Mouse (Mus musculus) heart, postnatal 14 days (tissue): Measurements from ENCODE around the gene Card14. TPM values are rescaled to one million over a fixed set of nuclear protein-coding genes. Genes with fewer than 3 reads are reported as not detected.
"Not testable (repeated sequence)": the region's sequence is repeated elsewhere in the genome, so short reads cannot be mapped to it uniquely, and the experiment has no call there.

Experiments used
- DNase-seq, 2 experiments: peaks; one replicate each; pipeline ENCODE4 v3.0.0; 2021 to 2022
- intact Hi-C: fragments of 180-260 bp; cut with DNase I; formaldehyde crosslinking; loops from one replicate; pipeline ENCODE4 v1.15.1; 2025
- long read RNA-seq, 2 experiments: library from polyadenylated mRNA; stranded (forward); transcript quantifications; one replicate each; pipeline ENCODE4 v2.0.0; 2021
- total RNA-seq, 2 experiments: library from RNA; stranded (reverse); gene quantifications; 2 replicates each; pipeline ENCODE4 v1.2.3; 2021

The Card14 gene
- under 1 TPM; 0.14 to 0.15 TPM for total RNA-seq
- long read RNA-seq, experiment 1: 0 reads
- long read RNA-seq, experiment 2: 0 reads

DNA sequence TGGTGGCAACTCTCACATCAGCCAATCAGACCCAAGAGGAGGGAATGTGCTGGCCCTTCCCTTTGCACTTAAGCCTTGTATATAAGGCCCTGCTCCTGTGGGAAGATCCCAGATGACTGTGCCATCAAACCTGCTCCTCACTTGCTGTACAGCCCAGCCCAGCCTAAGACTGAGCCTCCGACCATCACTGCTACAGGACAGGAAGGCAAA, at the start of gene Card14:
Gene Card14, plus strand, starts transcription at position 111 of the 210 bp plus-strand sequence.
- intact Hi-C loops: no loop called here
- DNase-seq: no peak

DNA sequence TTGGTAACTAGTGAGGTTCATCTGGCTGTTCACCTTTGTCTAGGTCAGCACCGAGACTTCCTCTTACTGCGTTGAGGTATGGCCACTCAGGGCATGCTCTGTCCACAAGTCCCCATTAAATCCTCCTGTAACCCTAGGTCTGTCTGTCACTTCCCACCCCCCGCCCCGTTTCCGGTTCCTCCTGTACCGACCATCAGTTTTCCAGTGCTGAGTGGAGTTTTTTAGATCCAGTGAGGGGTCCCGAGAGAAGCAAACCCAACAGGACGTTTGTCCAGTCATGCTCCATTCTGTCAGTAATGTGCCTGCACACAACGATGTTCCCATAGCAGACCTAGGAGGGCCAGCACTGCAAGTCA, 49.4 kb upstream of the Card14 start:
- intact Hi-C loops: no loop called here
- no peak for DNase-seq

DNA sequence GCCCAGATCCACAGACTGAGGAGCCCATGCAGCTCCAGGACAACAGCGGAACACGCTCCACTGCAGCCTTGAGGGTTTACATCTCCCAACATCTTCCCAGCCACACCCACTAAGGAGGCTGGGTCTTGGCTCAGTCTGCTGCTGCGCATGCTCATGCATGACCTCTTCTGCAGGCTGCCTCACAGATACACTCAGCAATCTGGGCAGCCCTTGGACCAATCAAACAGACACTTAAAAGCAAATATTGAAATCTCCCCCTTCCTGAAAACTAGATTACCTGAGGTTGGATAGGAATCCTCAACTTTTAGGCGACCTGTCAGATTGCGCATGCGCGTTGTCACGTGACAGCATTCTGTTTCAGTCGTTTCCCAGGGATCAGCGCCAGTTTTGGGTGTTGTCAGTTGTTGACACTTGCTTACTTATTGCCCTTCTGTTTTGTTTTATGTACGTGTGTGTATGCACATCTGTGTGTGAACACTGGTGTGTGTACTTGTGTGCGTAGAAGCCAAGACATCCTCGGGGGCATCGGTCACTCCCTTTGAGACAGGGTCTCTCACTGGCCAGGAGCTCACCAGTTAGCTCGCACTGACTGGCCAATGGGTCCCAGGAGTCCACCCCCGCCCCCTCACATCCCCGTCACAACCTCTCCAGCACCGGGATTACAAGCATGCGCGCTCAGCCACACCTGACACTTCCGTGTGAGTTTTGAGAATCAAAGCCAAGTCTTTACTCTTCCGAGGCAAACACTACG, 48.8 kb upstream of the Card14 start:
- DNase-seq: peak; percentile 63 to 66
- intact Hi-C loops: no loop called here

DNA sequence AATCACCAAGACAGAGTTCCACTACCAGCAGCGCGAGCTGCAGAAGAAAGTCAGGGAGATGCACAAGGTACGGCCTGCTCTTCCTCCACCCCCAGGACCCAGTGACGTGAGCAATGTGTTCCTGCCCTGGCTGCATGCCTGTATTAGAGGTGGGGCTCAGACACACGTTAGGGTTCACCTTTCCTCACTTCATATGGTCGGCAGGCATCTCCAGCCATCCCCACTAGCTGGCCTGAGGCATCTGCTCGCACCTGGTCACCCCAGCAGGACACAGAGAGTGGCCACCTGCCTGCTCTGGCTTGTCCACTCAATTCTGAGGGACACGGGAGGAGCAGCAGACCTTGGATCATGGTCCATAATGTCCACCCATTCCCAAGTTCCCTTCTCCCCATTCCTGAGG, 47.6 kb upstream of the Card14 start:
- DNase-seq: no peak

DNA sequence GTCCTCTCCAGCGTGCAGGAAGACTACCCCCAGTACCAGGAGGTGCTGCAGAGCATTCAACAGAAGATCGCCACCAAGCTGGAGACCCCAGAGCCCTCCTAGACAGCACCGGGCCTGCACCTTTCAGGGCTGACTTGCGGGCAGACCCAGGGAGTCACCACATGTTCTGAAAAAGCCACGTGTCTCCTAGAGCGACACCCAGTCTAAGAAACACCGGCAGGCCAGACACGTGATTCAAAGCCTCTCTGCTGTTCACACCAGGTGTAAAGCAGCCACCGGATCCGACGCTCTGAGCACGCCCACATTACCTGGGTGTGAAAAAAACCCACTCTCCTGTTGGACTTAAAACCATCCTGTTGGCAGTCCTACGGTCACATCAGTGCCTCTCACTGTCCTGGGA, 43.2 kb upstream of the Card14 start:
- DNase-seq: no peak
- intact Hi-C loops: no loop called here

More for the DNA sequence above, 47.6 kb upstream of the Card14 start:
- intact Hi-C loops: no loop called here

DNA sequence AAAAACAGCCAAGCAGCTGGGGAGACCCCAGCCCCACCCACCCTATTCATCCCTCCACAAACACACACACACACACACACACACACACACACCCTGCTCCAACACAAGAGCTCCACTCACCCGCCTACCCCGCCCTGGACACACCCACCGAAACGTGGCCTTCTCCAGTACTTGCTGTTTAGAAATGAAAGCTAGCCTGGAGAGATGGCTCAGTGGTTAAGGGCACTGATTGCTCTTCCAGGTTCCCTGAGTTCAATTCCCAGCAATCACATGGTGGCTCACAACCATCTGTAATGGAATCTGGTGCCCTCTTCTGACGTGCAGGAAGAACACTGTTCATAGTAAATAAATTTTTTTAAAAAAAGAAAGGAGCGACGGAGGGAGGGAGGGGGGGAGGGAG, 41.8 kb upstream of the Card14 start:
- intact Hi-C loops: no loop called here
- no peak for DNase-seq

DNA sequence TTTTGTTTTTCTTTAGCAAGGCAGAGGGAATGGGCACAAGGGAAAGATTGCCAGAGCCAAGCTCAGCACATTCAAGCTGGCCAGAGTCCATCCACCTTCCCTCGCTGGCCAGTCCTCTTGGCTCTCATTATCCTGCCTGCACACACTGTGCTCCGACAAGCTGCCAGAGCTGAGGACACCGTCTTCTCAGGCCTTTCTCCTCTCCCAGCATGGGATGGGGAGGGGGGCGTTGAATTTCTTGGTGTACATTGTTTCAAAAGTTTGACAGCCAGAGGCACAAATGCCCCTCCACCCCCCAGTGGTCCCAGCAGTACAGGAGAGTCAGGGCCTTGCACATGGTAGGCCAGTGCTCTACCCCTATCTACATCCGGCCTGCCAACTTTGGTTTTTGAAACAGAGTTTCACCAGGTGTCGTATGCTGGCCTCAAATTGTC, 40.3 kb upstream of the Card14 start:
- DNase-seq: peak; percentile 37 to 51

DNA sequence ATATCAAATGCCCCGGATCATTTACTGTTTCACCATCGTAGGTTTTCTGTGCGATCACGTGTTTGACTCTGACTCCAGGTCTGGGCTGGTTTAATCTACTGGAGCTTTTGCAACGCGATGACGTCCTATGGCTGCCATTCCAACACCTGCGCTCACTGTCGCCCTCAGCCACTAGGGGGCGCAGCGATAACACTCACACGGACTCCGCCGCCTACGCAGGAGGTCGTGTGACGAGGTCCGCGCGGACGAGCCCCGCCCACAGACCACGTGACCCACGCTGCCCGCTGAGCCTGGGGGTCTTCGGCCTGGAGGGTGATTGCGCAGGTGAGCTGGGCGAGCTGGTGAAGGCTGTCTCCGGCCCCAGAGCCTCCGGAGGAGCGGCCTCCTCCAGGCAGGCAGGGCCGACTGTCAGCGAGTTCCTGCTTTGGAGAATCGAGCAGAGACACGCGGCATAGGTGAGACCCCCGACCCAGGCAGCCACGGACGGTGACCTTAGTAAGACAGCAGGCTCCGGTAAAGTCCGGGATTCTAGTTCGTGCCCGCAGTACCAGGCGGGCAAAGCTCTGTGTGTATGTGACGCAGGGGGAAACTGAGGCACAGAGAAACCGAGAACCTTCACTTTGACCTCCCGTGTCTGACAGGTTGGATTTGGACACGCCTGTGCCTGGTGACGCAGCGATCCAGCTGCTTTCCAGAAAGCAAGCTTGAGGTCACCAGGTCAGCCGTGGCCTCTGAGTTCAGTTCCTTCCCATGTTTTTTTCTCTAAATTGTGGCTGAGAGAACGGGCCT, 39.6 kb upstream of the Card14 start, which contains the start of gene Gaa:
Gene Gaa, plus strand, starts transcription at position 120 of the 789 bp plus-strand sequence.
- intact Hi-C loops: no loop called here
- DNase-seq: peak; percentile 95 to 98

More for the DNA sequence above, 40.3 kb upstream of the Card14 start:
- intact Hi-C loops: no loop called here

DNA sequence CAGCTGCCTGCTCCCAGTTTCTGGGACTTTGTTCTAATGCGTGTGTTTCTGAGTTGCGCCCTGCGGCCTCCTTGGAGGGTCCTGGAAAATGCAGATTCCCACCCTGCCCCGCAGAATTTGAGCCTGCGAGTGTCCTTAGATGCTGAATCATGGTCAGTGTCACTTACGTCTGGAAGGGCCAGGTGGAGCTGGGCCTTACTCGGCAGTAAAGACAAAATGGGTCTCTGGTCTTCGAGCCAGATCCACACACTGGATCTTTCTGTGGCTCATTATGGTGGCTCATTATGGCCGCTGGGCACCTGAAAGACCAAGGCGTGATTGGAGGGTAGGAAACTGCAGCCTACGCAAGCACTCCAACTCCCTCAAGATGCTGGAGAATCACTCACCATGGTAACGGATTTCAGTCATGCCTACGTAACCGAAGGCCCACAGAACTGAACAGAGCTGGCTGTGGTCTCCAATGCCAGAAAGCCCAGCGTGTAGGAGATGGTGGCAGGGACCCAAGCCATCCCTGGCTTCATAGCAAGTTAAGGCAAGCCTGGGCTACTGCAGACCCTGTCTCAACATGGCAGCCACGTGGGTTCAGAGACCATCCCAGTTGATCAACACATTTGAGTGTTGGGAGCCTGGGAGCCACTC, 38.9 kb upstream of the Card14 start:
- intact Hi-C loops: no loop called here
- DNase-seq: no peak

DNA sequence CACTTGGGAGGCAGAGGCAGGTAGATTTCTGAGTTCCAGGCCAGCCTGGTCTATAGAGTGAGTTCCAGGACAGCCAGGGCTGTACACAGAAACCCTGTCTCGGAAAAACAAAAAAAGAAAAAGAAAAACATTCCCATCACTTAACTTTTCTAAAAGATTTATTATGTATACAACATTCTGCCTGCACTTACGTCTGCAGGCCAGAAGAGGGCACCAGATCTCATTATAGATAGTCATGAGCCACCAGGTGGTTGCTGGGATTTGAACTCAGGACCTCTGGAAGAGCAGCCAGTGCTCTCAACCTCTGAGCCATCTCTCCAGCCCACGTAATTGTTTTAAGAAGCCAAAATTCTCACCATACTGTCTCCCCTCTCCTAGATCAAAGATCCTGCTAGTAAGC, 35.1 kb upstream of the Card14 start:
- DNase-seq, intact Hi-C loops: not testable (repeated sequence)

DNA sequence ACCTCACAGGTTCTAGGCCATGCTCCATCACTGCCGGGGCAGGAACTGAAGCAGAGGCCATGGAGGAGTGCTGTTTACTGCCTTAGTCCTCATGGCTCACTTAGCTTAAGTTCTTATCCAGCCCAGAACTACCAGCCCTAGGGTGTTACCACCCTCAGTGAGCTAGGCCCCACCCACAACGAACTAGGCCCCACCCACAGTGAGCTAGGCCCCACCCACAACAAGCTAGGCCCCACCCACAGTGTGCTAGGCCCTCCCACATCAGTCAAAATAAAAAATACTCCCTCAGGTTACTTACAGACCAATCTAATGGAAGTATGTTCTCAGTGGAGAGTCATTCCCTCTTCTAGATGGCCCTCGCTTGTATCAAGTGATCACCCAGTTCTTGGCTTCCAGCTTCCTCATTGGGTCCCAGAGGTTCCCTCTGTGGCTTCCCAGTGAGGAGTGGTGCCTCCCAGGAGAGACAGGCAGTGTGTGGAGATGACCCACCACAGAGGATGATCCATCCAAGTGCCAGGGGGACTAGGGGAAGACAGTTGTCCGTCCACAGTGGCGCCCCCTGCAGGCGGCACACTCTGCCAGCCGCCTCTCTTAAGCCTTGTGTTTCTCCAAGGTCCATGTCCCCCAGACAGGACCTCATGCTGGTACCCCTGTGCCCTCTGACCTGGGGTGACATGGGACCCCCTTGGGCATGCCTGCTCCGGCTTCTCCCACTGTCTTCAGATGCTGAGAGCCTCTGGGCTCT, 34.2 kb upstream of the Card14 start:
- DNase-seq: no peak
- intact Hi-C loops: no loop called here

DNA sequence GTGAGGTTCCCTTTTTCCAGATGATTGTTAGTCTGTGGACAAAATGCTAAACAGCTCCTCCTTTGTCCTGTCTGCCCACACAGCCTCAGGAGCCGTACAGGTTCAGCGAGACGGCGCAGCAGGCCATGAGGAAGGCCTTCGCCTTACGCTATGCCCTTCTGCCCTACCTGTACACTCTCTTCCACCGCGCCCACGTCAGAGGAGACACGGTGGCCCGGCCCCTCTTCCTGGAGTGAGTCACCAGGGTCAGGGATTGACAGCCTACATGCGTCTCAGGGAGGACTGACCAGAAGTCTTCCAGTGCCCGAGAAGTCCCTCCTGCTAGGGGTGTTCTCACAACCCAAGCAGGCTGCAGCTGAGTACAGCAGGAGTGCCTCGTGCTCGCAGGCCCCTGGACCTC, 26.5 kb upstream of the Card14 start:
- intact Hi-C loops: no loop called here
- DNase-seq: no peak

DNA sequence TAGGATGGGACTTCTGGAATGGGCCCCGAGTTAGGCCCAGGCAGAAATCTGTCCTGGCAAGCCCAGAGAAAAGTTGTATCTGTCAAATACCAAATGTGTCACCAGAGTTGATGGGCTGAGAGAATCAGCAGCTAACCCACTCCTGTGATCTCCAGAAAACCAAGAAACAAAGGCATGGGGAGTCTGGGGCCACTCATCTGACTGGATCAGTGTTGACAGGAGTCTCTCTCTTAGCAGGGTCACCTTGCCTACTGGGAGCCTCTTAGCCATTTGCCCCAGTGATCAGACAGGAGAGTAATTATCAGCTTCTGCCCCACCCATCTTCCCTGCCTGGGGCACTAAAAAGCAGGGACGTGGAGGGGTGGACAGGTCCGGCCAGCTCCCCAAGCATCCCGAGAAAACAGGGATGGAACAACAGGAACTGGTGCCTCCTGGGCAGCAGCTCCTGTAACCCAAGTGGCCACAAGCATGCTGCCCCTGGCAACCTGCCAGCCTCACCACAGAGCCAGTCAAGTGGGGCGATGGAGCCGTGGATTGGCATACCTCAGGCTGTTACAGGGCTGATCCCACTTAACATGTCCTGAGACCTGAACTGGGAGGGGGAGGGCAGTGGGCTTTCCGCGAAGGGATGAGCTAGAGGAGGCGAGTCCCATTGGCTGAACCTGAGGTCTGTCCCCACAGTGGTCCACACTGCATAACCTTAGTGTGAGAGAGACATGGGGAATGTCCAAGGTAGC, 21.6 kb upstream of the Card14 start:
- peak in 1 of 2 experiments; percentile 27 for DNase-seq
- intact Hi-C loops: no loop called here

DNA sequence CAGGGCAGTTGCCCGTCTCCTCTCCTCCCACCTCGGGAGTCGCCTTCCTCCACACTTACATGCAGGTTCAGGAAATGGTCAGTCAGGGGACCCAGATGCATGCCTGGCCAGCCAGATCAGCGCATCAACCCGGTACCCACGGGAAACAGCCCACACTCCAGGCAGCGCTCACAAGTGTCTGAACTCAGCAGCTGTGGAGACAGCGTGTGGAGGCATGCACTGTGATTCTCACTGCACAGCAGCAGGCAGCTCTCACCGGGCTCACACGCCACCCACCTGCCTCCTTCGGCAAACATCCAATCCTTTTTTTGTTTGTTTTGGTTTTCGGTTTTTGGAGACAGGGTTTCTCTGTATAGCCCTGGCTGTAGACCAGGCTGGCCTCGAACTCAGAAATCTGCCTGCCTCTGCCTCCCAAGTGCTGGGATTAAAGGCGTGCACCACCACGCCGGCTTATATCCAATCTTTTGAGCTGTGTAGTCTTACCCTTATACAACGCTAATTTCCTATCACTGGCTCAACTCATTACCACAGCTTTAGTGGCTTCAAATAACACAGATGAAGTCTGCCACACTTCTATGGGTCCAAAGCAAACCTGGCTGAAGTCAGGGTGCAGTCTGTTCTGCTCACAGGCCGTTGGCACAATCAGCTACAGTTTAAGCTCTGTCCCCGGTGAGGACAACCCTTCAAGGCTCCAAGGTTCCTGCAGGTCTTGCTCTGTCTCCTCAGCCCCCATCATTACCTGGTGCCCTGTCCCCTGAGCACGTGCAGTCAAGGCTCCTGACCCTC, 20.2 kb upstream of the Card14 start:
- intact Hi-C loops: no loop called here
- no peak for DNase-seq

DNA sequence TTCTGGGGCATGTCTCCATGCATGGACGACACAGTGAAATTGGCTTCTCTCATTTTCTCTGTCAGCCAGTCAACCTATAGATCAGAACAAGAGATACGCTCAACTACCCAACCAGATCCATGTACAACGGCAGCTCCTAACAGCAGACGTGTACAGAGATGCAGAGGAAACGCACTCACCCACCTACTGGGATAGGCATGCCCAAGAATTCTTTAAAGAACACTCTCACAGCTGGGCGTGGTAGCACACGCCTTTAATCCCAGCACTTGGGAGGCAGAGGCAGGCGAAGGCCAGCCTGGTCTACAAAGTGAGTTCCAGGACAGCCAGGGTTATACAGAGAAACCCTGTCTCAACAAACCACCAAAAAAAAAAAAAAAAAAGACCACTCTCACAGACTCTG, 14.7 kb upstream of the Card14 start:
- DNase-seq, intact Hi-C loops: not testable (repeated sequence)

DNA sequence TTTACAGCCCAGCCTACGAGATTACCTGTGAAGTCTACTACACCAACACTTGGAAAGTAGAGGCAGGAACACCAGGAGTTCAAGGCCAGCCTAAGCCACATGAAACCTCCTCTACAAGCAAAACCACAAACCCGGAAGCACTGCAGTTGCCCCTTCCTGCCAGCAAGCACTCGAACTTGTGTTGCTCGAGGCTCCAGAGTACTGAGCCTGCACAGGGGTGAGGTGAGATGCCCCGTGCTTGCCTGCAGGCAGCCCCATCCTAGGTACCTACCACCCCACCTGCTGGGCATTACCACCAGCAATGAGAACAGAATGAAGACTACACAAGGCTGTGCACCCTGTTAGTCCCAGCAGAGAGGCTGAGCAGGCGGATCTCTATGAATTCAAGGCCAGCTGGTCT, 9.6 kb upstream of the Card14 start:
- intact Hi-C loops: no loop called here

DNA sequence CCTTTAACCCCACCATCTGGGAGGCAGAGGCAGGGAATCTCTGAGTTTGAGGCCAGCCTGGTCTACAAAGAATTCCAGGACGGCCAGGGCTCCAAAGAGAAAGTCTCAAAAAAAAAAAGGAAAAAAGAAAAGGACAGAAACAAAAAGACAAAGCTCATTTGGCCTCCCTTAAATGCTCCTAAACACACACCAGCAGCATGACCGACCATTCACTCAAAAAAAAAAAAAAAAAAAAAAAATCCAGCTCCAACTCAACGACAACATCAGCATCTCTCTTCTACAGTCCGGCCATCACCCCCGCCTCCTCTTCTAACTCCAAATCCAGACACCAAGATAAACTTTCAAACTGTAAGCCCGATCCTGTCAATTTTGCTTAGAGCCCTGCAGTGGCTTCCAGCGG, 8.7 kb upstream of the Card14 start:
- intact Hi-C loops: no loop called here
- DNase-seq: no peak

More for the DNA sequence above, 9.6 kb upstream of the Card14 start:
- no peak for DNase-seq

DNA sequence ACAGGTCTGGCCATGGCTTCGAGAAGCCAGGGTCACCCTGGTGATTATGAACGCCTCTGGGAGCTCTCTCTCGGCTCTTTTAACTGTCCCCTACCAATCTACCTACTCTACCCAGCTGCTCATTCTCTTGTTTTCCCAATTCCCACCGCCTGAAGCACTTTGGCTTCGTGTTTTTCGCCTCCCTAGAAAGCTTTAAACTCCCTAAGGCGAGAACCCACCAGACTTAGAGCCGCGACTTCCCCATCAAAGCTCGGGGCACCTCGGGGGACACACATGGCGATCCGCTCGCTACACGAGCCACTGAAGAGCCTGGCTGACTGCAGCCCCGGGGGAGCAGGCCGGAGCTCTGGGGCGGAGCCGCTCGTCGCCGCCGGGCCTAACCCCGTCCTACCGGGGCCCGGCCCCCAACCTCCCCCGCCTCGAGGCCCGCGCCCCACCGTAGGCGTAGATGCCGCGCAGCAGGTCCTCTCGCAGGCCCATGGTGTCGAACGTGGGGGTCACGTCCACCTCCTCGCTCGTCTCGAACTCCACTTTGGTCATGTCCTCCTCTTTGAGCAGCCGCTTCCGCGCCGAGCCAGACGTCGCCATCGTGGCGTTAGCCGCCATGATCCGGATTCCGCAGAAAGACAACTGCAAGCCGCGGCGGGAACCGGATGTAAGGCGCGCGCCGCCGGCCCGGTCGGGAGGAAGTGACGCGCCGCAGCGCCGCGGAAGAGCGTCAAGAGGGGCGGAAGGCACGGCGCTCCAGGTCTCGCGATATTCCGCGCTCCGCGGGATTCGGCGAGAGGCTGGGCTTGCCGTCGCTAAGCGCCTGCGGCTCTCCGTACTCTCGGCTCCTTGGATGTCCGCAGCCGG, 8.0 kb upstream of the Card14 start, which contains the start of gene Eif4a3:
Gene Eif4a3, minus strand, starts transcription at position 699 of the 855 bp plus-strand sequence.
- intact Hi-C loops: no loop called here
- DNase-seq: peak; percentile 99
